Mouse (Mus musculus): ENCODE measurements around the gene Stard10. TPM values are rescaled to one million over a fixed set of nuclear protein-coding genes. Genes with fewer than 3 reads are reported as not detected.

Gene Stard10
- total RNA-seq, 4 experiments from 2014 or later: 57.4 to 86.0 (median 69.5) TPM

DNA sequence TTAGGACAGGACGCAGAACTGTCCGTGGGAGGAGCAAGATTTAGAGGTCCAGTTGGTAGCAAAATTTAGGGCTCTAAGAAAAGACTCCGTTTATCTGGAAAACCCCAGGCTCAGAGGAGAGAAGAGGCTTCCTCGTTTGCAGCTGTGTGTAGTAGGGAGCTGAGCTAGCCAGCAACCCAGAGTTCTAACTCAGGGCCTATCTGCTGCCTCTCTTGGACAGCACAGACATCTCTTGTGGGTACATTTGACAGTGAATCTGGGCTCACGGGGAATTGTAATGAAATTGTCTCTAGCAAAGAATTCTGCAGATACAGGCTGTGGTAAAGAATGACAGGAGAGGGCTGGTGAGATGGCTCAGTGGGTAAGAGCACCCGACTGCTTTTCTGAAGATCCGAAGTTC is 14.2 kb upstream of the Stard10 start:
- no peak for DNase-seq (ENCODE audit: low spot score)

DNA sequence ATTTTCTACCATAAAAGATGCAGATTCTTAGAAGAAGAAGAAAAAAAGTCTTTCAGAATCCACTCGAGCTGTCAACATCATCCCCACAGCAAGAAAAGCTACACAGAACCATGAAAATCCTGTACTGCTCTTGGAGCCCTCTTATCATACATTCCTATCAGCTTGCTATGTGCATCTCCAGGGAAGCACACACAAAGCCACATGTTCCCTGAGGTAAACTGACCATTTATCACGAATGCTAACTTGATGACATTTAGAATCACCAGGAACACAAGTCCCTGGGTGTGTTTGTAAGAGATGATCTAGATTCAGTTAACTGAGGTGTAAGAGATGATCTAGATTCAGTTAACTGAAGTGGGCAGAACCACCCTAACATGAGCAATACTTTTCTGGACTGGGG is 10.0 kb upstream of the Stard10 start:
- no peak for DNase-seq (ENCODE audit: low spot score)

DNA sequence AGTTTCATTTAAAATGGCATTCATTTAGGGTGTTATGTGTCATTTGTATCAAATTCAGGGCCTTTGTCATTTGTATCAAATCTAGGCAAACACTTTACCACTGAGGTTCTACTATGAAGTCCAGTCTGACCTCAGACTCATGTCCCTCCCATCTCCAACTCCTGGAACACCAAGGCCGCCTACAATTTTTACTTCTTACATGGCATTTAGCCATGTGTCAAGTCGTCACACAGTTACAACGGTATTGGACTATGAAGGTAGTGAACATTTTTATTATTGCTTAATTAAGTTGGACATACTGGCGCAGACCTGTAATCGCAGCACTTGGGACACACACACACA is 6.9 kb upstream of the Stard10 start:
- DNase-seq (ENCODE audit: low spot score): no peak

DNA sequence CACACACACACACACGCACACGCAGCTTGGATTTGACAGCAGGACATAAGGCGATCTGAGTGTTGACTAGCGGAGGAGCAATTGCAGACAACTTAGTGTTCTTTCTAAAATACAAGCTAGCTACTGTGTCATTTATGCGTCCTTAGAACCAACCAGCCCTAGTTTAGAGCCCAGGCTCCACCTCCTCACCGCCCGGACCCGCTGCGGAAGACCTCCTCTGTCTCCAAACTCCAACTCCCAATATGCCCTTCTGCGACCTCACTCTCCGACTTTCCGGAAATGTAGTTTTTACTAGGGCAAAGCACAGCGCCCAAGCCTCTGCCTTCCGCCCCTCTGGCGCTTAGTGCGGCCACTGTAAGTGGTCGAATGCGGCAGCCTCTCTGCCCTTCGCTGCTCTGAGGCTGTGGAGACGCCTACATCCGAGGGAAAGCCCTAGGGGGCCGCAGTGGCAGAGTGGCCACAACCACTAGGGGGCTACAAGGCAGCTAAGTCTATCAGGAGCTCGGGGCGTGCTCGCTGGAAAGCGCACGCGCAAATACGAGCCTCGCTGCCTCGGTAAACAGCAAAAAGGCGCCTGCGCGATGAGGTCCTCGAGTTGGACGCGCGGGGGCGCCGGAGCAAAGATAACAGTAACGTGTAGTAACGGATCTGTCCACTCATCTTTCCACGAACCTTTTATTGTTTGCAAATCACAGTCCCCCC is 6.4 kb upstream of the Stard10 start:
- DNase-seq (ENCODE audit: low spot score): peak; percentile 97

DNA sequence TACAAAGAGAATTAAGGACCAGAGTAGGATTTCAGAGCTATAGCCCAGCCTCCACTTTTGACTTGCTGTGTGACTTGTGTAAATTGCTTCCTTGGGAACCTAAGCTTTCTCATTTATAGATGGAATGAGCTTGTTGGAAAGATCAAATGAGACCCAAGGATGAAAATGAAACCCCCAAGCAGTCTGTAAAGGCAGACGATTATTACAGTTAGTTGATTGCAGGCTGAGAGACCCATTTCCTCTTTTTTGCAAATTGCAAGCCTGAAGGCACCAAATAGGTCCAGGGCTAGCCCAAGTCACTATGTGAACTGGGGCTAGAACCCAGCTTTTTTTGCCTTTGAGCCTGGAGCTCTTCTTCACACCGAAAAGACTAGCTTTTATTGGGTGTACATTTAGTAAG is 5.8 kb upstream of the Stard10 start:
- no peak for DNase-seq (ENCODE audit: low spot score)

DNA sequence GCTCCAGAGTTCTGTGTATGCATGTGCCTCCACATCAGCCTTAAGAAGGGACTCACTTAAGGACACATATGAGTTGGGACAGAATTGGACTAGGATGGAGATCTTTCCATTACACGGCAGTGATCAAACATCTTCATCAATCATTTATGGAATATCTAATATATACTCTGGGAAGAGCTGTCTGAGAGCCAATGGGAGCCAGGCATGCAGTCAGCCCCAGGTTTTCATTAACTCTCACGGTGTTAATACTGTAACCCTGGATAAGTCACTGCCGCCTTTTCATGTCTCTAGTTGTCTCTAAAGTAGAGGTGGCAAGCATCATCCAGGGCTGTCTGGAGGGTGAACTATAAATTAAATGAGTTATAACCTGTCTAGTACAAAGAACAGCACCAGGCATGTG is 3.9 kb upstream of the Stard10 start:
- no peak for DNase-seq (ENCODE audit: low spot score)

DNA sequence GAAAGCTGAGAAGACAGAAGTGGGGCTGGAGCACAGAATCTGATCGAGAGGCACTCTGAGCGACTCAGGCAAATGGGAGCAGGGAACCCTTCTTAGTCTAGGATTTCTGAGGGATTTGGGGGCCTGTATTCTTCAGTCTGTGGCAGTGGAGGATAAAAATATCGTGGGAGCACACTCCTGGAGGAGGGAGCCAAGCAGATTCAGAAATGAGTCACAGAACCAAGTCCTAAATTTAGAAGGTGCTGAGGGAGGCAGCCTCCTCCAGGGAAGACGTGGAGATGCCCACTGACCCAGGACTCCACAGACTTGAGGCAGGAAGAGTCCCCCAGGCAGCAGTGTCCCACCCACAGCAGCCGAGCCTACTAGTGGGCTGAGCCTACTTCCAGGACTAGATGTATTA is 2.5 kb upstream of the Stard10 start:
- no peak for DNase-seq (ENCODE audit: low spot score)

DNA sequence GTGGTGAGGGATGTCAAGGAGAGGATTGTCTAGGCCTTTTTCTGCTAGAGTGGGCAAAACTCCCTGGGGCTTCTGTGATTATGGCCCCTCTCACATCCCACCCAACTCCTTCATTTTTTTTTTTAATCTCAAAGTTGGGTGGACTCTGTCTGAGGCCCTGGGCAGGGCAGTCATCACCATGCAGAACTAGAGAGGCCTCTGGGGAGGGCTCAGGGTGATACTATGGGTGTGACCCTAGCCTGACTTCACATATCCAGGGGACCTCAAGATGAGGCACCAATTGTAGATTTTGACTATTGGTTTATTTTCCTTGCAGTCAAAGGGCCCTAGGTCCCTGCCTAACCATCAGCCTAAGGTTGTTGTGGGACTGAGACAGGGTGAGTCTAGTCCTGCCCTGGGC is 1.2 kb upstream of the Stard10 start:
- no peak for DNase-seq (ENCODE audit: low spot score)

DNA sequence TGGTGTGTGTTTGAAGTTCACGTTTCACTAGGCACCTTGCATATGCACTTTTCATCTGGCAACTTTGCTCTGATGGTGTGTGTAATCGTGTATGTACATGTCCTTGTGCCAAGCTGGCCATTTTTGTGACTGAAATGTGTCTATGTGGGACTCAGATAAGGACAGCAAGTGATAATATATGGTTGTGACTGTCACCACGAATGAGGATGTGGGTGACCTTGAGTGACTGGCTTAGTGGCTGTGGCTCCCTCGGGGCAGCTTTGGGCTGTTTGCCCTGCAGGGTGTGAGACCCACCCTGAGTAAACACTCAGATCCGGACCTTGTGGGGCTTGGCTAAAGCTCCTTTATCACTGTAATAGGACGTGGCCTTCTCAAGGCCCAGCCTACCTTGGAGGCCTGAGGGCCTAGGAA is 290 bp upstream of the Stard10 start:
- no peak for DNase-seq (ENCODE audit: low spot score)

DNA sequence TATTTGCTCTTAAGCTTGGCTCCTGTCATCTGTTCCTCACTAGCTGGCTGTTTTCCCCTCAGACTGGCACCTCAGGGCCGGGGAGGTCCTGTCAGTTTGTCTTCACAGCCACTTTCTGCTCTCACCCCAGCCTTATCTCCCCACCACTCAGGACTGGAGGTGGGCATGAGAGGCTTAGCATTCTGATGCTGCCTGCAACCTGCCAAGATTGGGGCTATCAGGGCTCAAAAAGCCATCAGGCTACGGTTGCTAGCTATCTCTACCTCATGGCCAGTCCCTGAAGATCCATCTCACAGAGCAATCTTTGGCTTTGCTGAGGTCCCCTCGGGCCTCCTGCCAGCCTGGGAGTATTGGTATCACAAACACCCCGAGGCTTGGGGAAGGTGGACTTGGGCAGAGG is 2.0 kb downstream of the Stard10 start:
- no peak for DNase-seq (ENCODE audit: low spot score)

DNA sequence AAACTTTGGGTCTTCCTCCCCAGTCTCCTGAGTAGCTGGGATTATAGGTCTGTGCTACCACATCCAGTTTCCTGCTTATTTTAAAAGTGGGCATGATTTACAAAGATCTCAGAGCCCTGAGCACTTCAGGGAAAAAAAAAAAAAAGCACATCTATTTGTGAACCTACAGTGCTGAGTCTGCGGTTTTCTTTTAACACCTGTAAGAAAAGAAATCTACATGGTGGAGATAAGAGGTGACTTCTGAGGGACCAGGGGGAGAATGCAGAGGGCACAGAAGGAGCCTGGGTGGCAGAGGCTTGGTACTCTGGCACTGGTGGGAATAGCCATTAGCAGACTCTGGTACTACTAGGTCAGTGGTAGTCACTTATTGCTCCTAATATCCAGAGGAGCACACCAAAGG is 2.9 kb downstream of the Stard10 start:
- no peak for DNase-seq (ENCODE audit: low spot score)

DNA sequence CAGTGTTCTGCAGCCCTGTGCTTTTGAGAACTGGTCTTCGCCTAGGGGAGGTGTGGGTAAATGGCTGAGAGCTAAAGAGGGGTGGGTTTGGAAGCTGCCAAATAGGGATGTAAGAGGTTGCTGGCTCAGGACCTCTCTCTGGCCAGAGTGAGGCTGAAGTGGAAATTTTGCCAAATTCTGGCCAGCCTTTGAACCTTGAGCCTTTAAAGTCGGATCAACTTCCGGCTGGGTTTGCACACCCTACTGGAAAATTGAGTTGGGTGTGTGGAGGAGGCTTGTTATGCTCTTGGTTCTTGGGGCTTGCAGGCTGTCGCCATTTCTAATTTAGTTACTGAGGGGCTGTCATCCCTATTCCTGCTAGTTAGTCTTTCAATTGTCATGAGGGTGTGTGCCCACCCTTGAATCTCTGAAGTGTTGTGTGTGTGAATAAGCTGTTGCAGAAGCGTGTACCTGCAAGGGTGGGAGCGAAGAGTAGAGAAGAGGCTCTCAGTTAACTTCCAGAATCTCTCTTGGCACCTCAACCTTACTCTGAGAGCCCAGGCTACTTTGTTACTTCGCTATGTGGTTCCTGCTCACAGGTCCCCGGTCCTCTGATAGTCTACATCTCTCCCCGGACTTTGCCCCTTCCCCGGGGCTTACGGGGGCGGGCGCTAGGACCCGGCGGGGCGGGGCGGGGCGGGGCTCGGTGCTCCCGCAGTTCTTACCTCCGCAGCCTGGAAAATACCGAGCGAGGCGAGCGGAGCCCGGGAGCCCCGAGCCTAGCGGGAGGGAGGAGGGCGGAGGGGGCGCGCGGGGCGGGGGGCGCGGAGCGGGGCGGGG is 3.7 kb downstream of the Stard10 start:
- no peak for DNase-seq (ENCODE audit: low spot score)

DNA sequence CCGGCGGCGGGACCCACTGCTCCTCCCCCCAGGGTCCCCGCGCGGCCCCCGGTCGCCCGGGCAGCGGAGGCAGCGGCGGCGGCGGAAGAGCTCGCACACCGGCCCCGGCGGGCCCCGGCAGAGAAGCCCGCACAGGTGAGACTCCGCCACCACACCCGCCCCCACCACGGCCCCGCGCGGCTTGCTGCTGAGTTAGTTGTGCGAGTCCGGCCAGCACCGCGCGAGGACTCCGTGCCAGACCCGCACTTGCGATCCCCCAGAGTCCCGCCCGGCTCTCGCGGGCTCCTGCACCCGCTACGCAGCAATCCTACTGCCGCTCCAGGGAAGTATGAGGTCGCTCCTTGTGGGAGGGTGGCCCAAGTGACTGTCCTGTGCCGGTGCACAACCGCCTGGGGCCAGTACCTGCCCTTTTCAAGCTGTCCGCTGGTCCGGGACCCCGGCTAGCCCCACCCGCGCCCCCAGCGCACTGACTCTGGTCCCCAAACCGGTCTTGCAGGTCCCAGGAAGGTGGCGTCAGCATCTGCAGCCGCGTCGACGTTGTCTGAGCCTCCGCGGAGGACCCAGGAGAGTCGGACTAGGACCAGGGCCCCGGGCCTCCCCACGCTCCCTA is 4.4 kb downstream of the Stard10 start:
- no peak for DNase-seq (ENCODE audit: low spot score)

DNA sequence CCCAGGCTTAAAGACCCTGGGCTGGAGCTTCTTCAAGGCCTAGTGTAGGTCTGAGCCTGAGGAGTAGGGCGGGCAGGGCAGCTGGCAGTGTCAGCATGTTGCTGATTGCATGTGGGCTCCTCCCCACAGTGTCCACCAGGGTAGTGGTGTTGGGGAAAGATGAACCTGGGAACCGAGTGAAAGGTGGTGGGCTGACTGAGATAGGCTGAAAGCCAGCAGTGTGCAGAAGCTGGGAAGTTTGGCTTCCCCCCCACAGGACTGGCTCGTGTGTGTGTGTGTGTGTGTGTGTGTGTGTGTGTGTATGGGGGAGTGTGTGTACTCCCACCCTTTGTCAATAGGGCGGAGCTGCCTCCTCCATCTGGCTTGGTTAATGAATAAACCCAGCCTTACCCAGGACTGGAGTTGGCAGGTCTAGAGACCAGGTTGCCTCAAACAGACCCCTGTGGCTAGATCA is 6.3 kb downstream of the Stard10 start:
- DNase-seq (ENCODE audit: low spot score): no peak

DNA sequence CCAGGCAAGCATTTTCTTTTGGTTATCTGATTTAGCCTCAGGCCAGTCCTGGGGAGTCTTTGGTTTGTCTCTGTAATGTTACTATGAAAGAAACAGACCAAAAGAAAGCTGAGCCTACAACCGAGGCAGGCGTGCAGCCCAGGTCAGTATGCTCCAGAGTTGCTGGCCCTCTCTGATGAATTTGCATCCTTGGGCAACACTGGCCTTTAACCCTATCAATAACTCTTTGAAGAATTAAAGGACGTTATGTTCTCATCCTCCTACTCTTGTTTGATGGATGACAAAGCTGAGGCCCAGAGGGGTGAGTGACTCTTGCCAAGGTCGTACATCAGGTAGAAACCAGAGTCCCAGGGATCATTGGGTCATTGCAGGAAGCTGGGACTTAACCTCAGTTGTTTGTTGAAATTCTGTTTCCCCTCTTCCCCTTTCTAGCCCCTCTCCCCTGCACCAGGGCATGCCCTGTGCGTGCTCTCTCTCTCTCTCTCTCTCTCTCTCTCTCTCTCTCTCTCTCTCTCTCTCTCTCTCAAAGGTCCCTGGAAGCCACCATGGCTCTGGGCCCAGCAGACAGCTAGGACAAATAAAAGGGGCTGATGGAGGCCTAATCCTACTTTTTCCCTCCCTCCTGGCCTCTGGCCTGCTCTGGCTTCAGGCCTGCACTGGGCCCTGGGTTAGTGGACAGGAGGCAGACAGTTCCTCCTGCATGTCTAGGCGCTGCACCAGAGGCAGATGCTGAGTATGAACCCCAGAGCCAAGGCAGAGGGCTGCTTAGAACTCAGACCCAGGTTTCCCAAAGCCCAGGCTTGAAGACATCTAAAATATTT is 7.5 kb downstream of the Stard10 start:
- no peak for DNase-seq (ENCODE audit: low spot score)

DNA sequence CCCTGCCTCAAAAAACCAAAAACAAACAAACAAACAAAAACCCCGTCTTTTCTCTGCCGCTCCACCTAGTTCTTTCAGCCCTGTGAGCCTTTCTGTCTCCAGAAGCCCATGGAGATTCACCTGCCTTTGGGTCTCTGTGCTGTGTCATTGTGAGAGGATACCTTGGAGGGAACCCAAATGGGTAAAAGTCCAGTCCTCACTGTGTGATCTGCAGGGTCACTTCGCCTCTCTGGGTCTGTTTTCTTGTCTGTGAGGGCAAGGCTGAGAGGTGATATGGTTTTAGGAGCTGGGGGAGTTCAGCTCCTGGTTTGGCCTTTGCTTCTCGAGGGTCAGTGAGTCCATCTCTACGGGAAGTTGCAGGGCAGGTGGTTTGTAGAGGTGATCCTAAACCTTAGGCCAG is 9.1 kb downstream of the Stard10 start:
- DNase-seq (ENCODE audit: low spot score): no peak

DNA sequence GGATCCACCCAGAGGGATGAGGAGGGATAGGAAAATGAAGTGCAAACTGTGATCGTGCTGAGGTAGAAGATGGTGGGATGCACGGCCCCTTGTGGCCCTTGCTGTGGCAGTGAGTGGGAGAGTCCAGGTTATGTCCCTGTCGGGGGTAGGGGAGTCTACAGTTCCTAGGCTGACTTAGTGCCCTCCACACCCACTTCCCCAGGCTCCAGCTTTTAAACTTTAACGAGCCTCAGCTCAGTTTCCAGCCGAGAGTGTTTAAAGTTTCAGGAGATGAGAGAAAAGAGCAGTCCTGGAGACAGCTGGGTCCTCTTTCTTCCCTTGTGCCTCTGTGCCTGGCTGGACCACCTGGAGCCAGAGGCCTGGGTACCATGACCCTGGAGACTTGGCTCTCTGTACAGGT is 10.4 kb downstream of the Stard10 start:
- no peak for DNase-seq (ENCODE audit: low spot score)

DNA sequence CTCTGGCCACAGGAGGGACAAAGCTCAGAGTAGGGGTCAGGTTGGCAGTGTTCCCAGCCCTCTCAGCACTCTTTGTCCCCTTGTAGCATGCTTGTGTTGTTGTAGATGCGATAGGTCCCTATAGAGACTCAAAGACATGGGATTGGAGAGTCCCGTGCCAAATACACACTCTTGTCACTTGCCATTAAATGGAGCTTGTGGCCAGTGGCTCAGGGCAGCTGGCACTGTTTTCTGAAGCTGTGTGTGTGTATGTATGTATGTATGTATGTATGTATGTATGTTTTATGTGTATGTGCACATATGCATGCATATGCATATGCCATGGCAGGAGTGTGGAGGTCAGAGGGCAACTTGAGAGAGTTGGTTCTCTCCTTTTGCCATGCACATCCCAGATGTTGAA is 10.9 kb downstream of the Stard10 start:
- no peak for DNase-seq (ENCODE audit: low spot score)

DNA sequence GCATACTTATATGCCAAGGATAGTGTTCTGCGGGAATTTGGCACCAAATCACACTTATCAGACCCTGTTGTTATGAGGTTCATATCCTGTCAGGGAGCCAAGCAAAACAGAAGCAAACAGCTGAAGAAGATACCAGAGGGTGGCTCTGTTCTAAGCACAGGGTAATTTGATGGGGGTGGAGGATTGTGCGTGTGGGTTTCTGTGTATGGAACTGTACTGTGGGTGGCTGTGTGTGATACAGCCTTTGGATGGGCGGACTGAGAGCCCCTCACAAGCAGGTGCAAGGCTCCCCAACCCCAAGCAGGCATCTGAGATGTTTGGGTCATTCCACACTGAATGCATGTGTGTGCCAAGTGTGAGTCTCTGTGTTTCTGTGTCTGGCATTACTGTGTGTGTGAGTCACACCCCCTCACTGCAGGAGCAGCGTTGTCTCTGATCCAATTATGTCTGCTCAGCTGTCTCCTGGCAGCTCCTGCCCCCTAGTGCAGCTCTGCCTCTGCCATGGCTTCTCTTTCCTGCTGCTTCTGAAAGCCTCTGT is 11.8 kb downstream of the Stard10 start:
- no peak for DNase-seq (ENCODE audit: low spot score)

DNA sequence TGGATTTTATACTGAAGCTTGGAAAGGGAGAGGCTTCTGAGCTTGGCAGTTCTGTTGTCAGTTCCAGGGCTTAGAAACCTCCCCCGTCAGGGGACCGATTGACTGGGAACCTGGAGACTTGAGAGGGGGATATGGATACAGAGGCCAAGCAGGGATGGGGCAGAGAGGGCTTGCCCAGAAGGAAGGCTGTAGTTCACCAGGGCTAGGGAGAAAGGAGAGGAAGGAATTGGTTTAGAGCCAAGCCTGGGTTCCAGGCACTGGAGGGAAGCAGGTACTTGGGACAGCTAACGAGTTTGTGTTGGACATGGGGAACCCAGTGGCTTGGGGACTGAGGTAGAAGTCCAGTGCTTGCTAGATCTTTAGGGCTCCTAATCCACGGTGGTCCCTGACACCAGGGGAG is 12.7 kb downstream of the Stard10 start:
- no peak for DNase-seq (ENCODE audit: low spot score)

DNA sequence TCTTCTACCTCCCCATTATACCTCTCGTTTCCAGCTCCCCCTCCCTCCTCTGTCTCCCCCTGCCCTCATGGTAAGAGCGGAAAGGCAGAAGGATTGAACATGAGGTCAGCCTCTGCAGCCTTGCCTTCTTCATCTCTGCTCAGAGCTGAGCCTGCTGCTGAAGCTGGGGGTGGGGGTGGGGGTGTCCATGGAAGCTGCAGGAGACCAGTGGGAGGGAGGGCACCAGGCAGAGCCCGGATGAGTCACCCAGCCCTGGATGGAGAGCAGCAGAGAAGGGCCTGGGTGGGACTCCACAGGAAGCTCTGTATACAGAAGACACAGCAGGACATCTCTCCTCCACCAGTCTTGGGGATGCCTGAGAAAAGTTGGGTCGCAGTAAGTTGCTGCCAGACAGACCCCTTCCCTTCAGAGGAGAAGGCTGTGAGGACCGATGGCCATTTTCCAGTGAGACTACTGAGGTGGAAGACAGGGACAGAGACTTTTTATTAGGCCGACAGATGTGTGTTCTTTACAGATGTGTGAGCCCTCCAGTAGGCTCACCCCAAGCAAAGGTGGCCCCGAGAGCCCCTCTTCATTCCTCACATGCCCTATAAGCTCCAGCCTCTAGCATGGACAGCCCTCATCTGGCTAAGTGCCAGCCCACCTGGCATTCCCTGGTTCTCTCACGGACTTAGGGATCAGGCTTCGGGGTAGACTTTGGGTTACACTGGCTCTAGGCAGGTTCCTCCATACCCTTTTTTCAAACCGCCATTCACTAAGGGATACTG is 13.4 kb downstream of the Stard10 start:
- no peak for DNase-seq (ENCODE audit: low spot score)
